Mouse (Mus musculus) bone marrow macrophage, adult 2 months (primary cell): Measurements from ENCODE around the gene Syde2. TPM values are rescaled to one million over a fixed set of nuclear protein-coding genes. Genes with fewer than 3 reads are reported as not detected.
"Not testable (repeated sequence)": the region's sequence is repeated elsewhere in the genome, so short reads cannot be mapped to it uniquely, and the experiment has no call there.

Source experiments
- H3K27ac ChIP-seq: 2 replicates; pipeline ENCODE4 v1.5.1; 2012; ENCODE audit warnings: low read depth, low read length; ENCODE audit not compliant: insufficient read depth
- H3K4me1 ChIP-seq: 2 replicates; pipeline ENCODE4 v1.6.1; 2012; ENCODE audit warnings: low read length; ENCODE audit not compliant: control insufficient read depth, insufficient read depth
- H3K4me3 ChIP-seq: 2 replicates; pipeline ENCODE4 v1.5.1; 2012; ENCODE audit warnings: mild to moderate bottlenecking, low read length, moderate library complexity; ENCODE audit not compliant: insufficient read depth
- CTCF ChIP-seq: IDR thresholded peaks from 2 replicates; pipeline ENCODE4 v1.5.1; 2012; ENCODE audit warnings: low read depth, mild to moderate bottlenecking, low read length, moderate library complexity
- POLR2A ChIP-seq: IDR thresholded peaks from 2 replicates; pipeline ENCODE4 v1.6.1; 2012; ENCODE audit warnings: mild to moderate bottlenecking, low read depth, low read length, borderline replicate concordance
- polyA plus RNA-seq: library from polyadenylated mRNA; stranded (reverse); fragments of >200 nt; gene quantifications from 2 replicates; pipeline ENCODE4 v1.2.4, GENCODE M21; 2012; ENCODE audit not compliant: missing spikeins, insufficient read depth, insufficient read length

Syde2 gene
- polyA plus RNA-seq, 1 experiment, result not detected

- TF ChIP-seq POLR2A, result no peak
- TF ChIP-seq CTCF, result no peak
- Histone ChIP-seq H3K27ac (no peak overlapping the region), H3K4me1 (no peaks in the 10 kb centered on the region), H3K4me3 (no peak overlapping the region)
These were observed 3.5 kb downstream of the Syde2 start for GRCm38 (mm10) chr3:145991130-145991529.

GRCm38 (mm10) chr3:145991976-145992730 lies 4.5 kb downstream of the Syde2 start:
- TF ChIP-seq CTCF (no peak), POLR2A (no peak)
- no peak overlapping the region for H3K4me3 ChIP-seq
- H3K4me1 ChIP-seq, result no peaks in the 10 kb centered on the region
- no peak overlapping the region for H3K27ac ChIP-seq

GRCm38 (mm10) chr3:145992796-145993195 lies 5.1 kb downstream of the Syde2 start:
- no peak for TF ChIP-seq CTCF
- no peak for TF ChIP-seq POLR2A

GRCm38 (mm10) chr3:145993481-145994201 lies 6.0 kb downstream of the Syde2 start:
- Histone ChIP-seq H3K4me3 (no peak overlapping the region), H3K27ac (no peak overlapping the region), H3K4me1 (no peaks in the 10 kb centered on the region)
- TF ChIP-seq POLR2A (no peak), CTCF (no peak)

More at GRCm38 (mm10) chr3:145992796-145993195, 5.1 kb downstream of the Syde2 start:
- Histone ChIP-seq H3K4me1 (no peaks in the 10 kb centered on the region), H3K4me3 (no peak overlapping the region), H3K27ac (no peak overlapping the region)

GRCm38 (mm10) chr3:145995489-145995888 lies 7.8 kb downstream of the Syde2 start:
- no peak for TF ChIP-seq POLR2A
- no peak for TF ChIP-seq CTCF
- no peak overlapping the region for H3K4me3 ChIP-seq
- H3K4me1 ChIP-seq, result no peaks in the 10 kb centered on the region
- no peak overlapping the region for H3K27ac ChIP-seq

GRCm38 (mm10) chr3:145996539-145996938 lies 8.9 kb downstream of the Syde2 start:
- not testable (repeated sequence) for H3K4me1 ChIP-seq

GRCm38 (mm10) chr3:146004347-146005051 lies 16.8 kb downstream of the Syde2 start:
- no peak overlapping the region for H3K4me3 ChIP-seq
- TF ChIP-seq CTCF, result no peak
- no peak for TF ChIP-seq POLR2A
- H3K4me1 ChIP-seq, result no peaks in the 10 kb centered on the region
- H3K27ac ChIP-seq, result no peak overlapping the region

More at GRCm38 (mm10) chr3:145996539-145996938, 8.9 kb downstream of the Syde2 start:
- H3K27ac ChIP-seq, H3K4me3 ChIP-seq: not testable (repeated sequence)

GRCm38 (mm10) chr3:146007872-146008271 lies 20.2 kb downstream of the Syde2 start:
- no peak overlapping the region for H3K4me3 ChIP-seq
- TF ChIP-seq POLR2A (no peak), CTCF (no peak)
- H3K4me1 ChIP-seq, result no peaks in the 10 kb centered on the region
- no peak overlapping the region for H3K27ac ChIP-seq

GRCm38 (mm10) chr3:146009859-146010645 lies 22.4 kb downstream of the Syde2 start:
- Histone ChIP-seq H3K27ac (no peak overlapping the region), H3K4me1 (no peaks in the 10 kb centered on the region), H3K4me3 (no peak overlapping the region)
- TF ChIP-seq POLR2A, result no peak
- no peak for TF ChIP-seq CTCF
